Mouse (Mus musculus) stomach, adult 2 months (tissue): Measurements from ENCODE around the gene Olfr127. TPM values are rescaled to one million over a fixed set of nuclear protein-coding genes. Genes with fewer than 3 reads are reported as not detected.

ENCODE experiments used
- polyA plus RNA-seq: library from polyadenylated mRNA; depleted of rRNA; stranded (reverse); fragments of >200 nt; gene quantifications from 2 replicates; pipeline ENCODE4 v1.2.3, GENCODE M21; 2012; rRNA removed

The Olfr127 gene
- not detected in 2 replicates for polyA plus RNA-seq

DNA sequence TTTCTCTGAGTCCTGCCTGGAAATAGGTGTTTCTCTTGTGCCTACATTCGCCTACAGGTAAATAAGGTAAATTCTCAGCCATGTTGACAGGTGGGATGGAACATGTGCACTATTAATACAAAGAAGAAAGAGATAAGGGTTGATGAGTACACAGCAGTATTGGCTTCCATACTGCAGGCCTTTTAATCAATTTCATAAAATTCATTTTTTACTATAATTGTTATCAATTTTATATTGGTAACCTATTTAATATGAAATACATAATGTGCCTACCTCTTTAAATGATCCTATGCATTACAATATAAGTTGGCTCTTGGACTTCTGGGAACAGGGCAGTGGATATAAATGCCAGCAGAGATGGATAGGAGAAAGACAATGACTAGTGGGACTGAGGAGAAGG is at the start of gene Olfr127:
Gene Olfr127 (plus strand): TSS at position 301 of the 400 bp plus-strand sequence.

DNA sequence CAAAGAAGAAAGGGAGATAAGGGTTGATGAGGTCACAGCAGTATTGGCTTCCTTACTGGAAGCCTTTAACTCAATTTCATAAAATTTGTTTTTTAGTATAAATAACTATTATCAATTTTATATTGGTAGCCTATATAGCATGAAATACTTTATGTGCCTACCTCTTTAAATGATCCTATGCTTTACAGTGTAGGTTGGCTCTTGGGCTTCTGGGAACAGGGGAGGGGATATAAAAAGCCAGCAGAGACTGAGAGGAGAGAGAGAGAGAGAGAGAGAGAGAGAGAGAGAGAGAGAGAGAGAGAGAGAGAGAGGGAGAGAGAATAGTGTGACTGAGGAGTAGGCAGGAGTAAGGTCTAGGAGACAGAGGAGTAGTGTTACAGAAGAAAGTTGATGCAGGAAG is 20.0 kb downstream of the Olfr127 start, which contains the start of gene Olfr128:
Gene Olfr128 (plus strand): TSS at position 301 of the 400 bp plus-strand sequence.

DNA sequence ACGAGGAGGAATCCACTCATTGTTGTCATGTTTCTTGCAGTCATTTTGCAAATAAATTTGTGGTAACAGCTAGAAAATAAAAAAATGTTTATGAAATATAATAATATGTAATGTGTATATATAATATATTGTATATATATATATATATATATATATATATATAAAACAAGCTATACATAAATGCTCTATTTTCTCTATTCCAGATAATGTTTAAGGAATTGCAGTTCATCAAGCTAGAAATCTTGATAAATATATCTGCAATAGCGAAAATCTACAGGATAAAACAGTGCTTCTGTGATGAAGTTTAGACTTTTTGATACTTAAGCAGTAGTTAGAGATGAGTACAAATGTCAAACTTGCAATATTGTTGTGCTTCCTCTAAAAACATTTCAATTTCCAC is 52.7 kb downstream of the Olfr127 start, which contains the start of gene Olfr761:
Gene Olfr761 (minus strand): TSS at position 101 of the 400 bp plus-strand sequence.

Other genes starting within 250 kb of the Olfr127 start
- not detected in 2 replicates for gene Olfr117, start 236.7 kb upstream of the Olfr127 start, polyA plus RNA-seq
- gene Olfr118, start 233.4 kb upstream of the Olfr127 start, polyA plus RNA-seq, result not detected in 2 replicates
- gene Olfr119, start 203.9 kb upstream of the Olfr127 start, polyA plus RNA-seq, result not detected in 2 replicates
- not detected in 2 replicates for gene Olfr120, start 178.6 kb upstream of the Olfr127 start, polyA plus RNA-seq
- not detected in 2 replicates for gene Olfr121, start 151.6 kb upstream of the Olfr127 start, polyA plus RNA-seq
- gene Olfr122, start 131.8 kb upstream of the Olfr127 start, polyA plus RNA-seq, result not detected in 2 replicates
- gene Olfr123, start 106.9 kb upstream of the Olfr127 start, polyA plus RNA-seq, result not detected in 2 replicates
- gene Olfr124, start 100.5 kb upstream of the Olfr127 start, polyA plus RNA-seq, result not detected in 2 replicates
- gene Olfr125, start 67.5 kb upstream of the Olfr127 start, polyA plus RNA-seq, result not detected in 2 replicates
- not detected in 2 replicates for gene Olfr126, start 53.0 kb upstream of the Olfr127 start, polyA plus RNA-seq
- not detected in 2 replicates for gene Olfr128, start 20.1 kb downstream of the Olfr127 start, polyA plus RNA-seq
- not detected in 2 replicates for gene Olfr761, start 52.6 kb downstream of the Olfr127 start, polyA plus RNA-seq
- not detected in 2 replicates for gene Olfr129, start 159.6 kb downstream of the Olfr127 start, polyA plus RNA-seq
- gene Olfr130, start 163.5 kb downstream of the Olfr127 start, polyA plus RNA-seq, result not detected in 2 replicates
- gene Olfr131, start 188.3 kb downstream of the Olfr127 start, polyA plus RNA-seq, result not detected in 2 replicates
- gene Olfr132, start 234.1 kb downstream of the Olfr127 start, polyA plus RNA-seq, result not detected in 2 replicates
- not detected in 2 replicates for gene Olfr133, start 244.8 kb downstream of the Olfr127 start, polyA plus RNA-seq